Mouse (Mus musculus) bone marrow macrophage, adult 2 months (primary cell): Measurements from ENCODE around the gene Pik3ca.

Experiments used
- CTCF ChIP-seq: IDR thresholded peaks from 2 replicates; pipeline ENCODE4 v1.5.1; 2012; ENCODE audit warnings: low read depth, mild to moderate bottlenecking, low read length, moderate library complexity
- POLR2A ChIP-seq: IDR thresholded peaks from 2 replicates; pipeline ENCODE4 v1.6.1; 2012; ENCODE audit warnings: mild to moderate bottlenecking, low read depth, low read length, borderline replicate concordance

DNA sequence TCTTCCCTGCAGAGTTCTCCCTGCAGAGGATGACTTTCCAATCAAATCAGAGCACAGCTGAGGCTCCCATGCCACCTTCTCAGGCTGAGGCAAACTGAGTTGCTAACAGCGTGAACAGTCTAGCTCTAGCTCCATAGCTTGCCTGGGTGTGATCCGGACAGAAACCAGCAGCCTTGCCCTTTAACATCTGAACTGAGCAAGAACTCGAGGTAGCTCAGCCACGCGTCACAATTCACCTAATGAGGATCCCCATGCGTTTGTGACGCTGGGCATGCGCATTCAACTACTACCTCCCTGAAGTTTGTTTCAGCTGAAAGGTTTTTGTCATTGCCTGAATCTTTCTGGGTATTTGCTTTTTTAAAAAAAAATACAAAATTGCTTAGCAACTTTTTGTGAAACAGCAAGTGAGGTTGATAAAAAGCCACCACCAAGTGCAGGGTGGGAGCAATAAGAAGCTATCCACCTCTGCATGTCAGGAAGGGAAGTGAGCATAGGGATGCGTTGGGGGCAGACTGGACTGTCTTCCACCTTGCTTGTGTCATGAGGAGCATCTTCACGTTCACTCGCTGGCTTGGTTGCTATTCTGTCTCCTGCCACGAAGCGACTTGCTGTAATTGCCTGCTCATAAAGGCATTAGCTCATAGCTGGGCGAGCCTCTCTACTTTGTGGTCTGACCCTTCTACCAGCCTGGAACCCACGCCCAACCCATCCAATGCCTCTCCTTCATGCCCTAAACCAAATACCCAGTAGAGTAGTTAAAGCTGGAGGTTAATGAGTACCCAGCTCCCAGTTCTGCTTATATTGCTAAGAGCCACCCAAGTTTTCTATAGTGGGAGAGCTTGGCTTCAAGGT is 92.8 kb downstream of the Pik3ca start:
- TF ChIP-seq POLR2A (no peak), CTCF (no peak)
